ENCODE assay signal across 10 mouse cellular contexts in genomic region chr13:63306768-63307167, GRCm38 (mm10).
A peak's percentile ranks its signal among the peaks of the same experiment; 100 is the strongest.
DNase-seq lines count a peak whose midpoint lies in the region; ATAC-seq and TF ChIP-seq lines count a peak whose summit lies in the region.
"Had no signal": no experiment of that assay in that cellular context is flagged by ENCODE, and none has a peak within 500 bp of the region (broad histone marks: within the 10 kb centered on the region; RNA-seq: fewer than 3 reads in every experiment).

No protein-coding gene starts in this region.

- no peak for TF ChIP-seq POLR2A in cerebellum, adult 2 months (IDR thresholded peaks at IDR 0.05; ENCODE audit: borderline replicate concordance, insufficient read depth, low read length)
- no peak for TF ChIP-seq POLR2A in thymus, adult 2 months (IDR thresholded peaks at IDR 0.05; ENCODE audit: control insufficient read depth, extremely low read depth, insufficient read depth, low read length, poor library complexity)

- 79% methylated on average over 5 of the region's 5 CpGs for WGBS in kidney, embryonic 15.5 days
- WGBS in cerebellum, adult 2 months, result 14% methylated on average over 5 of the region's 5 CpGs
- 49% methylated on average over 5 of the region's 5 CpGs for WGBS in thymus, adult 2 months

- intact Hi-C loops in heart, postnatal 10 days (cut with DNase I), result no loop called here

- no peak overlapping the region for H3K9ac ChIP-seq in kidney, embryonic 15.5 days
- H3K9ac ChIP-seq: midbrain, embryonic 12.5 days had no signal

- TF ChIP-seq CTCF in cerebellum, adult 2 months (IDR thresholded peaks at IDR 0.05; ENCODE audit: borderline replicate concordance, insufficient read depth, low read depth, low read length), result no peak
- no peak for TF ChIP-seq CTCF in thymus, adult 2 months (IDR thresholded peaks at IDR 0.05; ENCODE audit: borderline replicate concordance, control insufficient read depth, extremely low read depth, insufficient read depth, low read length, poor library complexity)

- no peak overlapping the region for H3K4me3 ChIP-seq in kidney, embryonic 15.5 days (replicated peaks)
- H3K4me3 ChIP-seq in cerebellum, adult 2 months (replicated peaks; ENCODE audit: insufficient read depth, low read depth, low read length), result no peak overlapping the region
- no peak overlapping the region for H3K4me3 ChIP-seq in thymus, adult 2 months (ENCODE audit: control insufficient read depth, insufficient read depth, low read length)
- H3K4me3 ChIP-seq: midbrain, embryonic 12.5 days had no signal

- H3K27ac ChIP-seq in kidney, embryonic 15.5 days, result 0 out of 2 replicates have a peak overlapping the region, but pooled peaks have one; percentile 22
- peak overlapping the region; percentile 85 for H3K27ac ChIP-seq in cerebellum, adult 2 months (ENCODE audit: insufficient read depth, low read length)
- H3K27ac ChIP-seq in thymus, adult 2 months (ENCODE audit: control insufficient read depth, insufficient read depth, low read length), result no peak overlapping the region
- H3K27ac ChIP-seq: midbrain, embryonic 12.5 days had no signal

- H3K4me2 ChIP-seq in kidney, embryonic 15.5 days, result no peak overlapping the region
- H3K4me2 ChIP-seq: midbrain, embryonic 12.5 days had no signal

- no peak for DNase-seq in kidney, adult 11 months
- peak; percentile 79 to 89 for DNase-seq in cerebellum, adult 2 months
- peak; percentile 68 to 81 for DNase-seq in layer of hippocampus, adult 8-10 months (ENCODE audit: low spot score in 2 of 2)
- DNase-seq in thymus, adult 2 months, result peak; percentile 47
- no peak for DNase-seq in adrenal gland, adult 8-10 months
- DNase-seq in heart, postnatal 10 days, result no peak
- DNase-seq in gastrocnemius, adult 8-10 months (ENCODE audit: low spot score in 2 of 2), result no peak

- no peaks in the 10 kb centered on the region for H3K9me3 ChIP-seq in kidney, embryonic 15.5 days (replicated peaks)
- H3K9me3 ChIP-seq: midbrain, embryonic 12.5 days had no signal

- H3K4me1 ChIP-seq in kidney, embryonic 15.5 days, result peaks cover 56% of the 10 kb centered on the region
- peaks cover 52% of the 10 kb centered on the region for H3K4me1 ChIP-seq in cerebellum, adult 2 months (ENCODE audit: control insufficient read depth, insufficient read depth, low read length)
- peaks cover 14% of the 10 kb centered on the region for H3K4me1 ChIP-seq in thymus, adult 2 months (replicated peaks; ENCODE audit: control insufficient read depth, insufficient read depth, low read length)

- no peaks in the 10 kb centered on the region for H3K27me3 ChIP-seq in kidney, embryonic 15.5 days
- H3K27me3 ChIP-seq in cerebellum, adult 2 months (ENCODE audit: control insufficient read depth, insufficient read depth, low read length), result no peaks in the 10 kb centered on the region
- no peaks in the 10 kb centered on the region for H3K27me3 ChIP-seq in thymus, adult 2 months (ENCODE audit: control insufficient read depth, insufficient read depth, low read length)
- H3K27me3 ChIP-seq: midbrain, embryonic 12.5 days had no signal

- H3K36me3 ChIP-seq in kidney, embryonic 15.5 days, result peaks cover 38% of the 10 kb centered on the region
- peaks cover 14% of the 10 kb centered on the region for H3K36me3 ChIP-seq in thymus, adult 2 months (ENCODE audit: control insufficient read depth, insufficient read depth, low read length)

- ATAC-seq in kidney, embryonic 15.5 days (replicated peaks; ENCODE audit: low FRiP score), result no peak
- ATAC-seq: lung, postnatal 0 days had no signal

Comparison
In these comparisons a context has a peak if more than half of its experiments do, and no peak if none do; other contexts are left out.
1. DNase-seq: peak in cerebellum, adult 2 months (2 of 2), layer of hippocampus, adult 8-10 months (2 of 2) and thymus, adult 2 months (single experiment); none in kidney, adult 11 months (single experiment), adrenal gland, adult 8-10 months (single experiment), heart, postnatal 10 days (0 of 2) and gastrocnemius, adult 8-10 months (0 of 2).